Comparison of ENCODE assay signal across 15 mouse cellular contexts in genomic region chr7:67919467-67919866, GRCm38 (mm10).
"Had no signal": no experiment of that assay in that cellular context is flagged by ENCODE, and none has a peak within 500 bp of the region (broad histone marks: within the 10 kb centered on the region; RNA-seq: fewer than 3 reads in every experiment).

No protein-coding gene starts in this region.

- H3K27me3 ChIP-seq: intestine, embryonic 15.5 days; liver, embryonic 12.5 days; lung, embryonic 15.5 days; midbrain, embryonic 12.5 days; stomach, embryonic 15.5 days had no signal

- H3K4me1 ChIP-seq: liver, embryonic 12.5 days; midbrain, embryonic 12.5 days had no signal

- H3K9ac ChIP-seq: intestine, embryonic 15.5 days; liver, embryonic 12.5 days; lung, embryonic 15.5 days; midbrain, embryonic 12.5 days; stomach, embryonic 15.5 days had no signal

- H3K4me2 ChIP-seq: intestine, embryonic 15.5 days; liver, embryonic 12.5 days; lung, embryonic 15.5 days; midbrain, embryonic 12.5 days; stomach, embryonic 15.5 days had no signal

- H3K4me3 ChIP-seq: intestine, embryonic 15.5 days; left cerebral cortex, adult 2 months; limb, embryonic 10.5 days; liver, embryonic 12.5 days; lung, embryonic 15.5 days; megakaryocyte, embryonic 14.5 days; midbrain, embryonic 12.5 days; stomach, embryonic 15.5 days had no signal

- H3K36me3 ChIP-seq: intestine, embryonic 15.5 days; limb, embryonic 10.5 days; liver, embryonic 12.5 days; lung, embryonic 15.5 days; midbrain, embryonic 12.5 days; stomach, embryonic 15.5 days had no signal

- DNase-seq: kidney, postnatal 14 days; lung, postnatal 14 days; right cerebral cortex, postnatal 14 days; thymus, adult 2 months; thymus, postnatal 25 days had no signal

- H3K9me3 ChIP-seq: intestine, embryonic 15.5 days; limb, embryonic 10.5 days; liver, embryonic 12.5 days; lung, embryonic 15.5 days; midbrain, embryonic 12.5 days; stomach, embryonic 15.5 days had no signal

- H3K27ac ChIP-seq: intestine, embryonic 15.5 days; left cerebral cortex, adult 2 months; limb, embryonic 10.5 days; liver, embryonic 12.5 days; lung, embryonic 15.5 days; macrophage; midbrain, embryonic 12.5 days; stomach, embryonic 15.5 days had no signal

- ATAC-seq: intestine, embryonic 15.5 days; liver, embryonic 12.5 days; midbrain, embryonic 16.5 days had no signal
